Mouse (Mus musculus): Measurements from ENCODE around the gene Tent4b. TPM values are rescaled to one million over a fixed set of nuclear protein-coding genes. Genes with fewer than 3 reads are reported as not detected.

Gene Tent4b
- polyA plus RNA-seq, 1 experiment from 2014 or later: 3.6 TPM

- Histone ChIP-seq H3K9ac (ENCODE audit: low read length) (no peak overlapping the region), H3K4me3 (ENCODE audit: low read depth, low read length) (no peak overlapping the region), H3K27me3 (ENCODE audit: control insufficient read depth, insufficient read depth, low read length) (no peaks in the 10 kb centered on the region), H3K4me1 (replicated peaks; ENCODE audit: control insufficient read depth, insufficient read depth) (no peaks in the 10 kb centered on the region), H3K9me3 (ENCODE audit: control insufficient read depth, low read length) (no peaks in the 10 kb centered on the region), H3K4me2 (replicated peaks; ENCODE audit: low read depth) (no peak overlapping the region), H3K27ac (replicated peaks) (no peak overlapping the region), H3K36me3 (ENCODE audit: control insufficient read depth, insufficient read depth, low read length) (0 out of 2 replicates have a peak, but pooled peaks cover 3% of the 10 kb centered on the region)
- 44% methylated on average over 6 of the region's 6 CpGs for WGBS
- no peak for ATAC-seq (ENCODE audit: low FRiP score, low TSS enrichment)
- DNase-seq (ENCODE audit: low spot score): no peak
- no peak for TF ChIP-seq EP300 (optimal IDR thresholded peaks at IDR 0.05)
- TF ChIP-seq CTCF (IDR thresholded peaks at IDR 0.05; ENCODE audit: low read depth): no peak
These were observed 59.0 kb downstream of the Tent4b start for GRCm38 (mm10) chr8:88258024-88258423.

- H3K4me1 ChIP-seq (replicated peaks; ENCODE audit: control insufficient read depth, insufficient read depth): no peaks in the 10 kb centered on the region; the same call in 1 of the 2 replicates
- no peak for ATAC-seq (ENCODE audit: low FRiP score, low TSS enrichment)
- no peak overlapping the region for H3K4me3 ChIP-seq (ENCODE audit: low read depth, low read length)
- no peak overlapping the region for H3K9ac ChIP-seq (ENCODE audit: low read length)
- WGBS: 75% methylated on average over 11 of the region's 11 CpGs
- TF ChIP-seq EP300 (optimal IDR thresholded peaks at IDR 0.05) (no peak), CTCF (IDR thresholded peaks at IDR 0.05; ENCODE audit: low read depth) (no peak)
- H3K36me3 ChIP-seq (ENCODE audit: control insufficient read depth, insufficient read depth, low read length): 0 out of 2 replicates have a peak, but pooled peaks cover 3% of the 10 kb centered on the region
- H3K9me3 ChIP-seq (ENCODE audit: control insufficient read depth, low read length): no peaks in the 10 kb centered on the region
- DNase-seq (ENCODE audit: low spot score): no peak
- no peak overlapping the region for H3K27ac ChIP-seq (replicated peaks)
- H3K4me2 ChIP-seq (replicated peaks; ENCODE audit: low read depth): no peak overlapping the region
- H3K27me3 ChIP-seq (ENCODE audit: control insufficient read depth, insufficient read depth, low read length): no peaks in the 10 kb centered on the region
These were observed 59.5 kb downstream of the Tent4b start for GRCm38 (mm10) chr8:88258544-88258943.

- H3K36me3 ChIP-seq (ENCODE audit: control insufficient read depth, insufficient read depth, low read length): no peaks in the 10 kb centered on the region
- 87% methylated on average over 7 of the region's 7 CpGs for WGBS
- DNase-seq (ENCODE audit: low spot score) (no peak), ATAC-seq (ENCODE audit: low FRiP score, low TSS enrichment) (no peak)
- H3K27me3 ChIP-seq (ENCODE audit: control insufficient read depth, insufficient read depth, low read length): no peaks in the 10 kb centered on the region
- no peak overlapping the region for H3K27ac ChIP-seq (replicated peaks)
- H3K9me3 ChIP-seq (ENCODE audit: control insufficient read depth, low read length): no peaks in the 10 kb centered on the region
- H3K9ac ChIP-seq (ENCODE audit: low read length): no peak overlapping the region
- H3K4me2 ChIP-seq (replicated peaks; ENCODE audit: low read depth): no peak overlapping the region
- no peaks in the 10 kb centered on the region; the same call in 1 of the 2 replicates for H3K4me1 ChIP-seq (replicated peaks; ENCODE audit: control insufficient read depth, insufficient read depth)
- no peak overlapping the region for H3K4me3 ChIP-seq (ENCODE audit: low read depth, low read length)
- no peak for TF ChIP-seq CTCF (IDR thresholded peaks at IDR 0.05; ENCODE audit: low read depth)
- TF ChIP-seq EP300 (optimal IDR thresholded peaks at IDR 0.05): no peak
These were observed 61.5 kb downstream of the Tent4b start for GRCm38 (mm10) chr8:88260466-88260980.

GRCm38 (mm10) chr8:88262831-88263635 is 64.0 kb downstream of the Tent4b start:
- Histone ChIP-seq H3K27ac (replicated peaks) (peak overlapping the region; percentile 71), H3K4me1 (replicated peaks; ENCODE audit: control insufficient read depth, insufficient read depth) (no peaks in the 10 kb centered on the region; the same call in 1 of the 2 replicates), H3K4me3 (ENCODE audit: low read depth, low read length) (no peak overlapping the region), H3K9ac (ENCODE audit: low read length) (0 out of 2 replicates have a peak overlapping the region, but pooled peaks have one; percentile 23), H3K9me3 (ENCODE audit: control insufficient read depth, low read length) (no peaks in the 10 kb centered on the region), H3K27me3 (ENCODE audit: control insufficient read depth, insufficient read depth, low read length) (no peaks in the 10 kb centered on the region), H3K36me3 (ENCODE audit: control insufficient read depth, insufficient read depth, low read length) (no peaks in the 10 kb centered on the region), H3K4me2 (replicated peaks; ENCODE audit: low read depth) (peak overlapping the region; percentile 29; the same call in 1 of the 2 replicates)
- TF ChIP-seq CTCF (IDR thresholded peaks at IDR 0.05; ENCODE audit: low read depth) (peak; percentile 33; the same call in 1 of the 2 replicates), EP300 (optimal IDR thresholded peaks at IDR 0.05) (no peak)
- WGBS: 13% methylated on average over 14 of the region's 14 CpGs
- DNase-seq (ENCODE audit: low spot score) (no peak), ATAC-seq (ENCODE audit: low FRiP score, low TSS enrichment) (peak; percentile 53)

GRCm38 (mm10) chr8:88265511-88265910 is 66.5 kb downstream of the Tent4b start:
- H3K27me3 ChIP-seq (ENCODE audit: control insufficient read depth, insufficient read depth, low read length): no peaks in the 10 kb centered on the region
- no peak overlapping the region for H3K9ac ChIP-seq (ENCODE audit: low read length)
- 19% methylated on average over 2 of the region's 2 CpGs for WGBS
- no peak for DNase-seq (ENCODE audit: low spot score)
- H3K9me3 ChIP-seq (ENCODE audit: control insufficient read depth, low read length): no peaks in the 10 kb centered on the region
- no peaks in the 10 kb centered on the region for H3K36me3 ChIP-seq (ENCODE audit: control insufficient read depth, insufficient read depth, low read length)
- no peak overlapping the region for H3K4me3 ChIP-seq (ENCODE audit: low read depth, low read length)
- no peak overlapping the region for H3K4me2 ChIP-seq (replicated peaks; ENCODE audit: low read depth)
- no peak overlapping the region for H3K27ac ChIP-seq (replicated peaks)
- TF ChIP-seq CTCF (IDR thresholded peaks at IDR 0.05; ENCODE audit: low read depth): no peak
- no peaks in the 10 kb centered on the region; the same call in 1 of the 2 replicates for H3K4me1 ChIP-seq (replicated peaks; ENCODE audit: control insufficient read depth, insufficient read depth)
- ATAC-seq (ENCODE audit: low FRiP score, low TSS enrichment): no peak

All from stomach, postnatal 0 days (tissue).